ENCODE assay signal across 16 mouse cellular contexts in the genomic region with DNA sequence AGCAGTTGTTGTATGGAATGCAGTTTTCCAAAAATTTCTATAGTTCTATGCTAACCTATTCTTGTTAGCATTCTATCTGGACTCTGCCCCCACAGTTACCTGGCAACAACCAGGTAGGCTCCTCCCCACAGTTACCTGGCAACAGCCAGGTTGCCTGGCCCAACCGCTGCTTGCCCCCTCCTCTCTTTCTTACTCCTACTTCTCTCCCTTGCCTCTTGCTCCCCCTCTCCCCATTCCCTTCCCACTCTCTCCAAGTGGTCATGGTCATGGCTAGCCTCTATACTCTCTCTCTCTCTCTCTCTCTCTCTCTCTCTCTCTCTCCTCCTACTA.
"Had no signal": no experiment of that assay in that cellular context is flagged by ENCODE, and none has a peak within 500 bp of the region (broad histone marks: within the 10 kb centered on the region; RNA-seq: fewer than 3 reads in every experiment).

No protein-coding gene starts in this region.

- H3K27ac ChIP-seq: liver, embryonic 14.5 days; lung, embryonic 15.5 days; macrophage; midbrain, embryonic 13.5 days; midbrain, embryonic 15.5 days; neural tube, embryonic 12.5 days had no signal

- H3K27me3 ChIP-seq: lung, embryonic 15.5 days; midbrain, embryonic 15.5 days; neural tube, embryonic 12.5 days had no signal

- ATAC-seq: lung, postnatal 0 days; midbrain, embryonic 13.5 days; midbrain, embryonic 15.5 days had no signal

- H3K4me1 ChIP-seq: midbrain, embryonic 13.5 days; midbrain, embryonic 15.5 days; neural tube, embryonic 12.5 days had no signal

- H3K36me3 ChIP-seq: lung, embryonic 15.5 days; midbrain, embryonic 13.5 days; midbrain, embryonic 15.5 days; neural tube, embryonic 12.5 days had no signal

- H3K9me3 ChIP-seq: lung, embryonic 15.5 days; megakaryocyte, embryonic 14.5 days; midbrain, embryonic 13.5 days; midbrain, embryonic 15.5 days; neural tube, embryonic 12.5 days had no signal

- DNase-seq: lung, adult 2 months; lung, postnatal 14 days; lung, postnatal 36 days; right cerebral cortex, postnatal 14 days; thymus, adult 18-20 months; thymus, postnatal 25 days; thymus, postnatal 4 days had no signal

- H3K4me3 ChIP-seq: lung, embryonic 15.5 days; megakaryocyte, embryonic 14.5 days; midbrain, embryonic 13.5 days; midbrain, embryonic 15.5 days; neural tube, embryonic 12.5 days had no signal

- H3K4me2 ChIP-seq: lung, embryonic 15.5 days; midbrain, embryonic 11.5 days; midbrain, embryonic 13.5 days; midbrain, embryonic 15.5 days; neural tube, embryonic 12.5 days had no signal

- H3K9ac ChIP-seq: liver, embryonic 14.5 days; lung, embryonic 15.5 days; midbrain, embryonic 13.5 days; midbrain, embryonic 15.5 days; neural tube, embryonic 12.5 days had no signal
